Mouse (Mus musculus): ENCODE data around the gene Gm4871.
"Not testable (repeated sequence)": the region's sequence is repeated elsewhere in the genome, so short reads cannot be mapped to it uniquely, and the experiment has no call there.

The Gm4871 gene

DNA sequence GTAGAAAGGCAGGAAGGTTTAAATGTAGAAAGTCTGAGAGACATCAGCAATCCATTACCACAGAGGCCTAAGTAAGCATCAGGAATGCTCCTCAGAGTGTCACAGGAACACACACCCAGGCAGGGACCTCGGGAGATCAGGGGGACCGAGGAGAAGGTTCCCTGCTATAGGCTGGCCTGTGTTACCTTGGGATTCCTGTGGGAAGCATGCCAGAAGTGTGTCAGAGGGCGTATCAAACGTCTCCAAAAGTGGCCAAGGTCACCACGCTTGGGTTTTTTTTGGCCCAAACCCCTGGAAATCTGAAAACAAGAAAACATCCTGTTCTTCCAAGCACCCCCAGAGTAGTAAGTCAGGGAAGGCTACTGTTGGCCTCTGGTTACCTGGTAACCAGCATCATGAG lies at the start of gene Gm4871:
Gm4871 (minus strand) TSS at position 364 of the 400 bp plus-strand sequence.
- in situ Hi-C loops (cut with MboI; ENCODE audit: unreplicated experiment in 2 of 2): not testable (repeated sequence)

DNA sequence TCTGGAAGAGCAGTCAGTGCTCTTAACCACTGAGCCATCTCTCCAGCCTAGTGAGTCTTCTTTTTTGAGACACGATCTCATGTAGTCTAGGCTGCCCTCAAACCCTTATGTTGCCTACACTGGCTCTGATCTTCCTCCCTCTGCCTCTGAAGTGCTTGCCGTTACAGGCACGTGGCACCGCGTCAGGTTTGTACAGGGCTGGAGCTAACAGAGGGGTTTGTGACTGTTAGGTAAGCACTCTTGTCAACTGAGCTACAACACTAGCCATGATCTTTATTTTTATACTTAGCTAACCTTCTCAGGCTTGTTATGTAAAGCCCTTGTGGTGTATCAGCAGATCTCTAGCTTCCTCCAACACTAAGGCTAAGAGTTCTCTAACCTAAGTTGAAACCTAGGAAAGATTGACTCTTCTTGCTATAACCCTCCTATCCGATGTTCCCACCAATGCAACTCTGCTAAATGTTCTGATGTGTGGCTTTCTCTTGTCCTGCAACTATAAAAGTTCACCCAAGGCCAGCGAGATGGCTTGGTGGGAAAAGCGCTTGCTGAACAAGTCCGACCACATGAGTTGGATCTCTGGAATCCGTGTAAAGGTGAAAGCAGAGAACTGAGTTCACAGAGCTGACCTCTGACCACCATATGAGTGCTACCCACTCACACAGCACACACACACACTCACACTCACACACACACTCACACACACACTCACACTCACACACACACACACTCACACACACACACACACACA lies 49.5 kb upstream of the Gm4871 start:
- in situ Hi-C loops (cut with MboI; ENCODE audit: unreplicated experiment in 2 of 2): no loop called here

DNA sequence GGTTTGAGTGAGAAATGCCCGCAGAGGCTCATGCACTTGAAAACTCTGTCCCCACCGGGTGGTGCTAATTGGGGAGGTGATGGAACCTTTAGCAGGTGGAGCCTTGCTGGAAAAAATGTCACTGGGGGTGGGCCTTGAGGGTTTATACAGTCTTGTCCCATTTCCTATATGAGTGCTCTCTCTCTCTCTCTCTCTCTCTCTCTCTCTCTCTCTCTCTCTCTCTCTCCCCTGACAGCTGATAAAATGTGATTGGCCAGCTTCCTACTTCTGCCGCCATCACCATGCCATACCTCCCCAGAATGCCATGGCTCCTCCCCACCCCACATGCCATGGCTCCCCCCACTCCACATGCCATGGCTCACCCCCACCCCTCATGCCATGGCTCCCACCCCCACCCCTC lies 42.5 kb upstream of the Gm4871 start:
- in situ Hi-C loops (cut with MboI; ENCODE audit: unreplicated experiment in 2 of 2): loop anchor here in 1 of 2 experiments (10.0 kb wide), 1 partner anchor 200 kb away; no protein-coding TSS in a partner anchor

DNA sequence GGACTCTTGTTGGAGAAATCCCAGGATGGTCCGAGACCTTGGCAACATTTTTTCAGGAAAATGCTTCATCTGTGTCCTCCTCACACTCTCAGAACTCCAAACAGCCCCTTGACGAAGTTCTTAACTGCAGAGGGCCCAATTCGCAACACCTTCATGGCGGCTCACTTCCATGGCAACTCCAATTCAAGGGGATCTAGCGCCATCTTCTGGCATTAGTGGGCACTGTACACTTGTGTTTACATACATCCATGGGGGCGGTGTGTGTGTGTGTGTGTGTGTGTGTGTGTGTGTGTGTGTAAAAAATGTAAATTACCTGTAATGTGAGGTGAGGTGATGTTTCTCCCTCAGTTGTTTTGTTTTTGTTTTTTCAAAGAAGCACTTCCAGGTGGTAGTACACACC lies 38.8 kb upstream of the Gm4871 start:
- in situ Hi-C loops (cut with MboI; ENCODE audit: unreplicated experiment in 2 of 2): loop anchor here in 1 of 2 experiments (10.0 kb wide), 1 partner anchor 197 kb away; no protein-coding TSS in a partner anchor

DNA sequence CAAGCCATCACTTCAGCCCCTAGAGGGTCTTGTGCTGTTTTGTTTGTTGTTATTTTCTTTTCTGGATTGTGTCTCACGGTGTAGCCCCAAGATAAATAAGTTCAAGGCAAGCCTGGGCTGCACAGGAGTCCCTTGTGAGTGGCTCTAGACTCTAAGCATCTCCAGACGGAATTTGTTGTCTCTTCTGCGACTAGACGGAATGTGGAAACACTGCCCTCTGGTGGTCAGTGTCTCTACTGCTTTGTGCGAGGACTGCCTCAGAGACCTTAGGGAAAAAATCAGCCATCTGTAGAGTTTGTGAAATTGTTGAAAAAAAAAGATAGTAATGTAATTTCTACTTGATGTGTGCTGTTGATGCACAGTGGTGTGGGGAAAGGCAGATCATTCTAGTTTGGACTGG lies 37.2 kb upstream of the Gm4871 start:
- in situ Hi-C loops (cut with MboI; ENCODE audit: unreplicated experiment in 2 of 2): loop anchor here (10.0 kb wide), 1 partner anchor 195 kb away; no protein-coding TSS in a partner anchor

DNA sequence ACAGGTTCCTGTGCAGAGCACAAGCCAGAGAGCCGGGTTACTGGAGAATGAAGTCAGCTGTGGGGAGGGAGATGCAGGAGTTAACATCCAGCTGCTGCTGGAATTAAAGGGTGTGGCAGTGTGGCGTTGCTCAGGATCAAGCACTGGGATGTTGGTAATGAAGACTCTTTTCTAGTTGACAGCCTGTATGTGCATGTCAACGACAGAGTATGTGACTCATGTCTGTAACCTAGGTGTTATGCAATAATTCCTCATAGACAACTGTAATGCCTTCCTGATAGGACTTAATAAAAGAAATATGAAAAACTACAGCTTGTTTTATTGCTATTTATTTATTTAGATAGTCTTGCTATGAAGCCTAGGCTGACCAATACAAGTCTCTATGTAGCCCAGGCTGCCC lies 36.3 kb upstream of the Gm4871 start:
- in situ Hi-C loops (cut with MboI; ENCODE audit: unreplicated experiment in 2 of 2): loop anchor here in 1 of 2 experiments (10.0 kb wide), 1 partner anchor 194 kb away; no protein-coding TSS in a partner anchor

DNA sequence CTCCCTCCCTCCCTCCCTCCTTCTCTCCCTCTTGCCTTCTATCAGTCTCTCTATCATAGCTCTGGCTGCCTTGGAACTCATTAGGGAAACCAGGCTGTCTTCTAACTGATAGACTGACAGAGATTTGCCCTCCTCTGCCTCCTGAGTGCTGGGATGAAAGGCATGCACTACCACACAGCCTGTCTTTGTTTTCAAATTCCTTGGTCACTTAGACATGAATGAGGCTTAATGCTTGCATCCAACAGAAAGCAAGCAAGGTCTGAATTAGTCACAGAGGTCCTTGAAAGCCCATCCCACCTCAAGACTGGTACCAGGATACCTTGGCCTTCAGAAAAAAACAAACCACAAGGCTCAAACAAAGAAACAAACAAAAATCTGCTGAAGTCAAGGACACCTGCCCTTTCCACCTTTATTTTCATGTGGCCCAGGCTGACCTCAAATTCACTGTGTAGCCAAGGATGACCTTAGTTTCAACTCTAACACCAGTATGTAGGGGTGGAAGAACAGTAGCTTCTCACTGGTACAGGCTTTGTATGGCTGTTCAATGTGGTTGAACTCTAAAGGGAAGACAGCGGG lies 32.3 kb upstream of the Gm4871 start:
- in situ Hi-C loops (cut with MboI; ENCODE audit: unreplicated experiment in 2 of 2): loop anchor here in 1 of 2 experiments (10.0 kb wide), 1 partner anchor 190 kb away; no protein-coding TSS in a partner anchor

DNA sequence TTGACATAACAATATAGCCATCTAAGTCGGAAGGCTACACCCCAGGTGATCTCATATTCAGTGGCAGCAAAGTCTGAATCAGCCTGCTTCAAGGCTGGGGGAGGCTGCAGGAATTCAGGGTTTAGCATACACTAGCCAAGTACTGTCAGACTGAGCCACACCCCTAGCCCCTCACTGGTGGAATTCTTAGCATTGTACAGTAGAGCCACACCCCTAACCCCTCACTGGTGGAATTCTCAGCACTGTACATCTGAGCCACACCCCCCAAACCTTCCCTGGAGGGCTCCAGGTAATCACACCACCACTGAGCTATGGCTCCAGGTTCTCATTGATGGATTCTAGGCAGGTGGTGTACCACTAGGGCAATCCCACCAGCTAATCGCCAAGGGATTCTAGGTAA lies 27.0 kb upstream of the Gm4871 start:
- in situ Hi-C loops (cut with MboI; ENCODE audit: unreplicated experiment in 2 of 2): no loop called here

DNA sequence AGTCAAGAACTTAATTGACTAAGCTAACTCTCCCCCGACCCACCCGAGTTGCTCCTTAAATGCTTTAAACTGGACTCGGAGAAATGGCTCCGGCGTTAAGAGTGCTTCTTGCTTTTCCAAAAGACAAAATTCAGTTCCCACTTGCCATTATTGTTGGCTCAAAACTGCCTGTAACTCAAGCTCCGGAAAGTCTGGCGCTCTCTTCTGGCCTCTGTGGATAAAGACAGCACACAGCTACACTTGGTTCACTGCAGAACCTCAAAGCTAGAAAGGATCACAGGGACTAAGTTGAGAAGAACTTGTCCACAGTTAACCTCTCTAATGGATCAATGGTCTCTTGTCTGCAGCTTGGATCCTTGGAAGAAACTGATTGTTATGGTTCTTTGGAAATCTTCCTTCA lies 26.2 kb upstream of the Gm4871 start:
- in situ Hi-C loops (cut with MboI; ENCODE audit: unreplicated experiment in 2 of 2): no loop called here

DNA sequence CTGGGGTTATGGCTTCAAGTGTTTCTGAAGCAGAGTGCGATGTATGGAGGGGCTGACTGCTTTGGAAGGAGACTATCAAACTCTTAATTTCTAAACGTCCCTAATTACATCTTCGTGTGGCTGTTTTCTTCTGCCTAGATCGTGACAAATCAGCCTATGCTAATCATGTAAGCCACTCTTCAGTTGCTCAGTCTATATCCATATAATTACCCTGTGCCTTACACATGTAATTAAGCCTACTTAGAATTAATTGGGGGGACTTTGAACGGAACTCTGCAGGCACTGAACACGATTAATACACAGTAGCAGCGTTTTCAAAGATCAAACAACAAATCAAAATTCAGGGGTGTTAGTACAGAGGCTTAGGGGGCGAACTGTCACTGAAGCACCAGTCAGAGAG lies 25.4 kb upstream of the Gm4871 start:
- in situ Hi-C loops (cut with MboI; ENCODE audit: unreplicated experiment in 2 of 2): no loop called here

DNA sequence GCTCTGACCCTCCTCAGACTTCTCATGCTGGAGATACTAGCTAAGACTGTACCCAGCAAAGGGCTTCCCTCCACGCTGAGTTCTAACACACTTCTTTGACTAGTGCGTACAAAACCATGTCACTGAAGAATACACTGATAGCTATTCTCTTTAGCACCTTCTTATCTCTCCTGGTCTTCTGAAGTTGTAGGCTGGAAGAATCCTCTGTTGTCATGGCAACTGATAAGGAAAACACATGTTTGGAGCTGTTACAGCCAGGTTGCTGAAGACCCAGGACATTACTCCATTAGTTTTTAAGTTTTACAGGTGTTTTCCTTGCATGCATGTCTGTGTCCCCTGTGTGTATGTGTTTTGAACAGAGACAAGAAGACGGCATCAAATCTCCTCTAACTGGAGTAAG lies 21.6 kb upstream of the Gm4871 start:
- in situ Hi-C loops (cut with MboI; ENCODE audit: unreplicated experiment in 2 of 2): not testable (repeated sequence)

DNA sequence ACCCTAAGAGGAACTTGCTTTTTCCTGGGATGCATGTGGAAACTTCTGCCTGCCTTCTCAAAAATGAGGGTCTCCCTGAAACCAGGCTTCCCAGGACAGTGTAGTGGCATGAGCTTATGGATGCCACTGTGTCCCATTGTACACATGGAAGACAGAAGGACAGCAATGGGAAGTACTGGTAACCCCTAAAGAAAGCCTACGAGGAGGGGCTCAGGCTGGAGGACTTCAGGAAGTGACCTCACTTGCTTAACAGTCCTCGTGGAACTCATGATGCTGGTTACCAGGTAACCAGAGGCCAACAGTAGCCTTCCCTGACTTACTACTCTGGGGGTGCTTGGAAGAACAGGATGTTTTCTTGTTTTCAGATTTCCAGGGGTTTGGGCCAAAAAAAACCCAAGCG lies 10.1 kb upstream of the Gm4871 start, which contains the start of gene 1700018F24Rik:
1700018F24Rik (plus strand) TSS at position 301 of the 400 bp plus-strand sequence.
- in situ Hi-C loops (cut with MboI; ENCODE audit: unreplicated experiment in 2 of 2): not testable (repeated sequence)

DNA sequence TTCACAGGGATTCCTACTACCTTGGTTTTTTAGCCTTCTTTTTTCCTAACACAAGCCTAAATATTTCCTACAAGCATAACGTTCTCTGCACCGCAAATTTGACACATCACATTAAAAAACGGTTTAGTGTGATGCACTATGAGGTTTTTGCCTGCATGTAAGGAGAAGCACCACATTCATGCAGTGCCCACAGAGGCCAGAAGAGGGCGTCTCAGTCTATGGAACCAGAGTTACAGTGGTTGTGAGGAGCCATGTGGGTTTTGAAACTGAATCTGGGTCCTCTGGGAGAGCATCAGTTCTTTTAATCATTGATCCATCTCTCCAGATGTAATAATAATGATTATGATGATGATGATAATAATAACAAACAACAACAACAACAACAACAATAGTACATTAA lies 9.1 kb upstream of the Gm4871 start:
- in situ Hi-C loops (cut with MboI; ENCODE audit: unreplicated experiment in 2 of 2): no loop called here

DNA sequence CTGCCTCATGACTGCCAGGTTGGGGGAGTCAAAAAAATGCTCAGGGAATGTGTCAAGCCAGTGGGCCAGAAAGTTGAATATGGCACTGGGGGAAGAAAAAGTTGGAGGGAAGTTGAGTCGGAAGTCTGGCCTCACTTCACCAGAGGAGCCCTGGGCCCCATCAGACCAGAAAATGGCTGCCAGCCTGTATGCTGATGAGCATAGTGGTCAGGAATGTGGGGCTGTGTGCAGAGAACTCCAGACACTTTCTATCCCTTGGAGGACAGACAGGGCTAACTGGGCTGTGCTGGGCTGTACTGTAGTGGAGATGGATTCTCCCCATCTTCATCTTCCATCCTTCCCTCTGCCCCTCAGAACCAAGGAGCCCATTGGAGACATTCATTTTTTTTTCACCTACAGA lies 2.1 kb downstream of the Gm4871 start:
- in situ Hi-C loops (cut with MboI; ENCODE audit: unreplicated experiment in 2 of 2): not testable (repeated sequence)

DNA sequence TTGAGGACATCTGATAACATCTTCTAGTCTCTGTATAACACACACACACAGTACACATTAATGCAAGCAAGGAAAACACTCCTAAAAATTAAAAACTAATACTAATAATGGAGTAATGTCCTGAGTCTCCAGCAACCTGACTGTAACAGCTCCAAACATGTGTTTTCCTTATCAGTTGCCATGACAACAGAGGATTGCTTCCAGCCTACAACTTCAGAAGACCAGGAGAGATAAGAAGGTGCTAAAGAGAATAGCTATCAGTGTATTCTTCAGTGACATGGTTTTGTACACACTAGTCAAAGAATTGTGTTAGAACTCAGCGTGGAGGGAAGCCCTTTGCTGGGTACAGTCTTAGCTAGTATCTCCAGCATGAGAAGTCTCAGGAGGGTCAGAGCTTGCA lies 11.8 kb downstream of the Gm4871 start:
- in situ Hi-C loops (cut with MboI; ENCODE audit: unreplicated experiment in 2 of 2): loop anchor here in 1 of 2 experiments (25.0 kb wide), 1 partner anchor 1467 kb away; the partner anchor contains the start of genes Gm6370 and Gm6408

DNA sequence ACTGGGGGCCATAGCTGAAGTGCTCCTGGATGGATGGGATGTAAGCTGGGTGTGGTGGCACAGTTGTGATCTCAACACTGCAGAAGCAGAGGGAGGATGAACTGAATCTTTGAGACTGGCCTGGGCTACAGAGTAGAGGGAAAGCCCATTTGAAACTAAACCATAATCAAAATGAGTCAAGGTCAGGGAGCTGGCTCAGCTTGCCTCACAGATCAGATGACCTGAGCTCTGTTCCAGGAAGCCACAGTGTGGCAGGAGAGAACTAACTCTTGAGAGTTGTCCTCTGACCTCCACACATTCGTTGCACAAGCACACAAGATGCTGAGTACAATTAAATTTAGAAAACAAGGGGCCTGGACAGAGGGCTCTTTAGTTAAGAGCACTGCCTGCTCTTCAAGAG lies 12.3 kb downstream of the Gm4871 start:
- in situ Hi-C loops (cut with MboI; ENCODE audit: unreplicated experiment in 2 of 2): loop anchor here in 1 of 2 experiments (25.0 kb wide), 1 partner anchor 1467 kb away; the partner anchor contains the start of genes Gm6370 and Gm6408

DNA sequence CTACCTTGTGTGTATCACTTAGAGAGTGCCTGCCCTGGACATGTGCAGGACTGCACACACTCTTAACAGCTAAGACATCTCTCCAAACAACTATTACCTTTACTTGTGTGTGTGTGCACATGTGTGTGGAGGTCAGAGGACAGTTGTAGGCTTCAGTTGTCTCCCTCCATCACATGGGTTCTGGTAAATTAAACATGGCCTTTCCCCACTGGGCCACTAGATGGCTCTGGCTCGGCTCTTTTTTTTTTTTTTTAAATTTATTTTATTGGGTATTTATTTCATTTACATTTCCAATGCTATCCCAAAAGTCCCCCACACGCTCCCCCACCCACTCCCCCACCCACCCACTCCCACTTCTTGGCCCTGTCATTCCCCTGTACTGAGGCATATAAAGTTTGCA lies 15.8 kb downstream of the Gm4871 start:
- in situ Hi-C loops (cut with MboI; ENCODE audit: unreplicated experiment in 2 of 2): loop anchor here in 1 of 2 experiments (25.0 kb wide), 1 partner anchor 1471 kb away; the partner anchor contains the start of genes Gm6370 and Gm6408

DNA sequence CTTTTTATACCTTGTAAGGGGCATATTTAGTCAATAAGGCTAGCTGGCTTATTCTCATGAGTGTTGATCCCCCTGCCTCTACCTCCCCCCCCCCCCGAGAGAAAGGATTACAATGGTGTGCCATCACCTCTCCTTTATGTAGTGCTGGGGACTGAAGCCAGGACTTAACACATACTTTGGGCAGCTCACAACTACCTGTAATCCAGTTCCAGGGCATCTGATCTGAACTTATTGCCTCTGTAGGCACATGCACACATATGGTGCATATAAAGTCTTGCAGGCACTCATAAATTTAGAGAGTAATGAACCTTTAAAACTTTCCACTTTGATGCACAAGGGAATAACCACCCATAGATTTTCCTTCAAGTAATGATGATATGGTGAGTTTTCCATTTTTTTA lies 18.3 kb downstream of the Gm4871 start:
- in situ Hi-C loops (cut with MboI; ENCODE audit: unreplicated experiment in 2 of 2): loop anchor here in 1 of 2 experiments (25.0 kb wide), 1 partner anchor 1473 kb away; the partner anchor contains the start of genes Gm6370 and Gm6408

DNA sequence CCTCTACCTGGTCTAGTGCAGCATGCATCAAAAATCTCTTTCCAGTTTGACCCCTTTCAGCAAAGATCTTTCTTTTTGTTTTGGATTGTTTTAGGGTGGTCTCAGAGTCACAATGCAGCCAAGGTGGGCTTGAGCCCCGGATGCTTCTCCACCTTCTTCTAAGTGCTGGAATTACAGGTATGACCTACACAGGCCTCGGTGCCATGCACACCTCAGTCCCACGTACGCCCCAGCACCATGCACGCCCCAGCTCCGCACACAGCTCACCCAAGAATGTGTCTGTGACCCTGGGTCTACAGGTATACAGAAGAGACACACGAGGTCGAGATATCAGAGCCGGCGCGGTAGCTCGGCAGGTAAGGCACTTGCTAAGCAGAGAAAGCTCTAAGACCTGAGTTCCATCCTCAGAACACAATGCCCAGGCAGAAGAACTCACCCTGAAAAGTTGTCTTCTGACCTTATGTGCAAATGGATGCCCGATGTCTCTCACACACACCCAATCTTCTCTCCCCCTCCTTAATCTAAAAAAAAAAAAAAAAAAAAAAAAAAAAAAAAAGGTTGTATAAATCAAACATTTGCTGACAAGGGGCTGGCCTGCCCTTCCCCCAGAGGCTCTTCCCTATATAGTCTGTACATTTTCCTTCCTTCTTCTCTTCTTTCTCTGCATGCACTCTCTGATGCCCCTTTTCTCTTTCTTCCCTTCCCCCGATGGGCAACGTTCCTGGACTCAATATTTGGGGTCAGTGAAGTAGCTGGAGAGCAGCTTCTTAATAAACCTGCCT lies 23.5 kb downstream of the Gm4871 start:
- in situ Hi-C loops (cut with MboI; ENCODE audit: unreplicated experiment in 2 of 2): loop anchor here in 1 of 2 experiments (25.0 kb wide), 1 partner anchor 1478 kb away; the partner anchor contains the start of genes Gm6370 and Gm6408

DNA sequence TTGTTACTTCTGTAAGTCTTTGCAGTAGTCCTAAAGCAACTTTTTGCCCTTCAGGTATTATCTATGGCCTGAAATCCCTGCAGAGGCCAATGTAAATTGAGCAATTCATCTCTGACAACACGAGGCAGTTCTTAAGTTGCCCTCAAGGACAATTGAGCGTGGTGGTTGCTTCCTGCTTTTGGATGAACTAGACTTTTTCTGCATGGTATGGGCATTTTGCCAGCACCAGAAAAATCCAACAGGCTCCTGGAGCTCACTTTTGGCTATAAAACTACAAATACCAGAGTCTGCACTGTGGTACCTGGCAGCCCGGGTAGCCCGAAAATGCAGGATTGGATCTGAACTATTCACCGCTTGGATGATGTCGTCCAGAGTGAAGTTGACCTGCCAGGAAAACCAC lies 27.0 kb downstream of the Gm4871 start:
- in situ Hi-C loops (cut with MboI; ENCODE audit: unreplicated experiment in 2 of 2): loop anchor here in 1 of 2 experiments (25.0 kb wide), 1 partner anchor 1482 kb away; the partner anchor contains the start of genes Gm6370 and Gm6408

All from v-Abl transformed pro-B cells (cell line).